Mouse (Mus musculus): ENCODE results near the gene Hist1h2ae.

Hist1h2ae gene

GRCm38 (mm10) chr13:23521703-23522102, 49.3 kb downstream of the Hist1h2ae start:
- DNase-seq (ENCODE audit: extremely low spot score), result peak; percentile 84
